Mouse (Mus musculus) CD8-positive naive resting alpha-beta T cell, adult 2 months (primary cell): Measurements from ENCODE around the gene Rfpl4b.
"Not testable (repeated sequence)": the region's sequence is repeated elsewhere in the genome, so short reads cannot be mapped to it uniquely, and the experiment has no call there.

Experiments used
- DNase-seq, 2 experiments: peaks; one replicate each; pipeline ENCODE4 v3.0.0; 2022; ENCODE audit warnings: low read depth in 2 of 2, low spot score in 2 of 2

The Rfpl4b gene

GRCm38 (mm10) chr10:38821679-38822078 is at the start of gene Rfpl4b:
Gene Rfpl4b, minus strand, starts transcription at chr10:38821779.
- no peak for DNase-seq

GRCm38 (mm10) chr10:38855186-38855585 is 33.6 kb upstream of the Rfpl4b start:
- DNase-seq, result no peak

GRCm38 (mm10) chr10:38850006-38850405 is 28.4 kb upstream of the Rfpl4b start:
- DNase-seq, result not testable (repeated sequence)

GRCm38 (mm10) chr10:38848884-38849499 is 27.4 kb upstream of the Rfpl4b start:
- peak; percentile 16 to 49 for DNase-seq

- DNase-seq, result no peak
These were observed 26.7 kb upstream of the Rfpl4b start for GRCm38 (mm10) chr10:38848231-38848630.

GRCm38 (mm10) chr10:38823741-38824140 is 2.2 kb upstream of the Rfpl4b start:
- no peak for DNase-seq

GRCm38 (mm10) chr10:38806056-38806455 is 15.5 kb downstream of the Rfpl4b start:
- DNase-seq, result no peak

GRCm38 (mm10) chr10:38804047-38804446 is 17.5 kb downstream of the Rfpl4b start:
- DNase-seq, result no peak

- DNase-seq, result no peak
These were observed 18.3 kb downstream of the Rfpl4b start for GRCm38 (mm10) chr10:38803304-38803703.

GRCm38 (mm10) chr10:38788612-38789011 is 33.0 kb downstream of the Rfpl4b start:
- DNase-seq, result no peak
